Mouse (Mus musculus): ENCODE data around the gene Atp5g1. TPM values are rescaled to one million over a fixed set of nuclear protein-coding genes. Genes with fewer than 3 reads are reported as not detected.

Gene Atp5g1
- total RNA-seq, 2 experiments from 2014 or later, result 72.3 to 720 TPM

- 0 out of 2 replicates have a peak, but pooled peaks have one; percentile 22 for ATAC-seq (replicated peaks; ENCODE audit: poor library complexity, severe bottlenecking)
Observed at GRCm38 (mm10) chr11:96034116-96034515, 41.4 kb downstream of the Atp5g1 start.

GRCm38 (mm10) chr11:96033264-96033663 lies 42.2 kb downstream of the Atp5g1 start:
- no peak for ATAC-seq (replicated peaks; ENCODE audit: poor library complexity, severe bottlenecking)

GRCm38 (mm10) chr11:96031701-96032100 lies 43.8 kb downstream of the Atp5g1 start:
- ATAC-seq (replicated peaks; ENCODE audit: poor library complexity, severe bottlenecking), result no peak

DNA sequence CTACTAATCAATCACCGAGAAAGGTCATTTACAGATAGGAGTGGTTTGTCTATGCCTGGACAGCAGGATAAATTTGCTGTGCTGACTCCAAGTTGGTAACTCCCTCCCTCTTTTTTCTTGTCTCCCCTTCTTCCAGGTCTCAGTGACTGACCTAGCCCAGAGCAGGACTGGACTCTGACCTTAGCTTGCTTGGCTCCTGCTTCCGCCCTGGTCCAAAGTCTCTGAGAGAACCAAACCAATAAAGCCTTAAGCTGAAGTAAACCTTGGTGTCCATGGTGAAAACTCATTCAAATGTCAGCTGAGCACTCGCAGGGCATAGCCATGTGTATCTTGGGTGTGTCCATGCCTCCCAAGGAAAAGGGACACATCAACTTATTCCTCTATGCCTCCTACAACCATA lies 44.9 kb downstream of the Atp5g1 start:
- no peak for ATAC-seq (replicated peaks; ENCODE audit: poor library complexity, severe bottlenecking)

DNA sequence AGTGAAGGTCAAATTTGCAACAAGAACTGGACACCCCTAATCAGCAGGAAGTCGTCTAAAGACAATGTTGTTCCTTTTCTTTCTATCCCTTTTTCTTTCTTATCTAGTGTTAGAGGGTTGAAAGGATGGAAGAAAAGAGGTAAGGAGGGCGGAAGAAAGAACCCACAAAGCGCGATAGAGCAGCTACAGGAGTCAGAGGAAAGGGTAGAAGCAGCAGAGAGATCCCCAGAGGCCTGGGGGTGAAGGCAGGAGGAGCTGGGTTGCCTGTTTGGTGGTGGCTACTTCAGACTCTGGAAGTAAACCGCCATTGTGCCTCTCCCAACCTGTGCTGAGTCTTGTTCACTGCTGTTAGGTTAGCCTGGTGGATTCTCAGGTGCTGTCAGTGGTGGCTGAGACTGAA lies 47.3 kb downstream of the Atp5g1 start:
- no peak for ATAC-seq (replicated peaks; ENCODE audit: poor library complexity, severe bottlenecking)

DNA sequence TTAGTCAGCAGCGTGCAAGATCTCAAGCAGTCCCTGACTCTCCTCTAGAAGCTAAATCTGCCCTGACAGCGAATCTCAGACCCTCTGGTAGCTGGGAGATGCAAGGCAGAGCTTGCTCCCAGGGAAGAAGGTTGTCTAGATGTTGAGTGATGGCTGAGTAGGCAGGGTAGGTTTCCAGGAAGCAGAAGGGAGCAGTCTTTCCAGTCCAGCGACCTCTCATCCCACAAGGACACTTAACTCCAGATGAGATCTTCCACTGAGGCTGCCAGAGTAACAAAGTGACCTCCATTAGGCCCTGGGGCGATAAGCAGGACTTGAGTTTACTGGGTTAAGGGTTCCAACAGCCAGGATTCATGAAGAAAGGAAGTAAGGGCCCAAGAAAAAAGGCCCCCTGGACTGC lies 54.8 kb downstream of the Atp5g1 start:
- ATAC-seq (replicated peaks; ENCODE audit: poor library complexity, severe bottlenecking), result no peak

Other genes with a start within 250 kb of the Atp5g1 start
- gene Gngt2, start 238.5 kb downstream of the Atp5g1 start, total RNA-seq (2014; fragmentation: Nextera tagmentation), result 2.7 and 24.3 TPM in 2 replicates
- gene Gngt2, start 238.5 kb downstream of the Atp5g1 start, total RNA-seq (2017), result 7.7 and 13.4 TPM in 2 replicates
- 5.1 and 7.0 TPM in 2 replicates for gene Abi3, start 233.2 kb downstream of the Atp5g1 start, total RNA-seq (2014; fragmentation: Nextera tagmentation)
- gene Abi3, start 233.2 kb downstream of the Atp5g1 start, total RNA-seq (2017), result 1.9 and 2.4 TPM in 2 replicates
- gene B4galnt2, start 160.8 kb downstream of the Atp5g1 start, total RNA-seq (2014; fragmentation: Nextera tagmentation), result not detected in 2 replicates
- not detected in 2 replicates for gene B4galnt2, start 160.8 kb downstream of the Atp5g1 start, total RNA-seq (2017)
- not detected in 2 replicates for gene Igf2bp1, start 69.7 kb downstream of the Atp5g1 start, total RNA-seq (2014; fragmentation: Nextera tagmentation)
- under 0.01 TPM in 1 of 2 replicates, not detected in the other for gene Igf2bp1, start 69.7 kb downstream of the Atp5g1 start, total RNA-seq (2017)
- gene Gip, start 51.1 kb downstream of the Atp5g1 start, total RNA-seq (2014; fragmentation: Nextera tagmentation), result not detected in 2 replicates
- gene Gip, start 51.1 kb downstream of the Atp5g1 start, total RNA-seq (2017), result not detected in 2 replicates
- 88.7 and 94.9 TPM in 2 replicates for gene Snf8, start 40.8 kb downstream of the Atp5g1 start, total RNA-seq (2014; fragmentation: Nextera tagmentation)
- 37.0 and 44.1 TPM in 2 replicates for gene Snf8, start 40.8 kb downstream of the Atp5g1 start, total RNA-seq (2017)
- gene Ube2z, start 10.3 kb downstream of the Atp5g1 start, total RNA-seq (2014; fragmentation: Nextera tagmentation), result 29.1 and 34.1 TPM in 2 replicates
- 17.2 and 20.8 TPM in 2 replicates for gene Ube2z, start 10.3 kb downstream of the Atp5g1 start, total RNA-seq (2017)
- gene Calcoco2, start 36.3 kb upstream of the Atp5g1 start, total RNA-seq (2014; fragmentation: Nextera tagmentation), result not detected in 2 replicates
- gene Calcoco2, start 36.3 kb upstream of the Atp5g1 start, total RNA-seq (2017), result not detected in 2 replicates
- gene Ttll6, start 58.1 kb upstream of the Atp5g1 start, total RNA-seq (2014; fragmentation: Nextera tagmentation), result not detected in 2 replicates
- not detected in 2 replicates for gene Ttll6, start 58.1 kb upstream of the Atp5g1 start, total RNA-seq (2017)
- not detected in 2 replicates for gene Hoxb13, start 118.6 kb upstream of the Atp5g1 start, total RNA-seq (2014; fragmentation: Nextera tagmentation)
- gene Hoxb13, start 118.6 kb upstream of the Atp5g1 start, total RNA-seq (2017), result not detected in 2 replicates
- gene Hoxb9, start 195.8 kb upstream of the Atp5g1 start, total RNA-seq (2014; fragmentation: Nextera tagmentation), result not detected in 2 replicates
- gene Hoxb9, start 195.8 kb upstream of the Atp5g1 start, total RNA-seq (2017), result not detected in 2 replicates
- not detected in 2 replicates for gene Hoxb8, start 206.2 kb upstream of the Atp5g1 start, total RNA-seq (2014; fragmentation: Nextera tagmentation)
- not detected in 2 replicates for gene Hoxb8, start 206.2 kb upstream of the Atp5g1 start, total RNA-seq (2017)
- gene Hoxb7, start 211.0 kb upstream of the Atp5g1 start, total RNA-seq (2014; fragmentation: Nextera tagmentation), result not detected in 2 replicates
- not detected in 2 replicates for gene Hoxb7, start 211.0 kb upstream of the Atp5g1 start, total RNA-seq (2017)
- gene Hoxb6, start 216.8 kb upstream of the Atp5g1 start, total RNA-seq (2014; fragmentation: Nextera tagmentation), result not detected in 2 replicates
- gene Hoxb6, start 216.8 kb upstream of the Atp5g1 start, total RNA-seq (2017), result not detected in 2 replicates
- gene Hoxb5, start 227.7 kb upstream of the Atp5g1 start, total RNA-seq (2014; fragmentation: Nextera tagmentation), result not detected in 2 replicates
- gene Hoxb5, start 227.7 kb upstream of the Atp5g1 start, total RNA-seq (2017), result 0.05 TPM in 1 of 2 replicates, not detected in the other
- gene Hoxb4, start 242.6 kb upstream of the Atp5g1 start, total RNA-seq (2014; fragmentation: Nextera tagmentation), result 2.6 and 3.8 TPM in 2 replicates
- 1.9 and 2.3 TPM in 2 replicates for gene Hoxb4, start 242.6 kb upstream of the Atp5g1 start, total RNA-seq (2017)
- 1.5 and 7.8 TPM in 2 replicates for gene Hoxb3, start 247.7 kb upstream of the Atp5g1 start, total RNA-seq (2014; fragmentation: Nextera tagmentation)
- gene Hoxb3, start 247.7 kb upstream of the Atp5g1 start, total RNA-seq (2017), result 0.05 and 0.56 TPM in 2 replicates

Measured in granulocyte monocyte progenitor cell, adult 5-6 weeks (primary cell).